Mouse (Mus musculus): ENCODE data around the gene Mturn. TPM values are rescaled to one million over a fixed set of nuclear protein-coding genes. Genes with fewer than 3 reads are reported as not detected.

Mturn gene
- polyA plus RNA-seq, 2 experiments = 0.47 to 0.75 TPM

- no peak for ATAC-seq (ENCODE audit: insufficient read depth)
- H3K9me3 ChIP-seq (ENCODE audit: control insufficient read depth, low read length) = no peaks in the 10 kb centered on the region
- no peak overlapping the region for H3K4me3 ChIP-seq (ENCODE audit: insufficient read depth in 1 of 2, low read depth in 2 of 2, low read length in 2 of 2)
- peaks cover 0 to 5% of the 10 kb centered on the region in 2 experiments; a peak in 2 of 4 replicates for H3K4me1 ChIP-seq (replicated peaks; ENCODE audit: control insufficient read depth in 2 of 2, insufficient read depth in 2 of 2, low read length in 1 of 2)
- no peak overlapping the region for H3K4me2 ChIP-seq (ENCODE audit: low read depth)
- peaks cover 9% of the 10 kb centered on the region for H3K27me3 ChIP-seq (ENCODE audit: control insufficient read depth, insufficient read depth, low read length)
- H3K27ac ChIP-seq = no peak overlapping the region
- WGBS (ENCODE audit: insufficient replicate concordance) = 21% methylated on average over 14 of the region's 14 CpGs
- no peaks in the 10 kb centered on the region for H3K36me3 ChIP-seq (replicated peaks; ENCODE audit: control insufficient read depth, insufficient read depth, low read depth)
- TF ChIP-seq EP300 (IDR thresholded peaks at IDR 0.05; ENCODE audit: low read depth) = no peak
- H3K9ac ChIP-seq (replicated peaks) = no peak overlapping the region
- DNase-seq (ENCODE audit: low read depth in 3 of 3, low spot score in 3 of 3) = no peak
Observed at GRCm38 (mm10) chr6:54703633-54704538, 22.5 kb downstream of the Mturn start.

- no peak for ATAC-seq (ENCODE audit: insufficient read depth)
Observed at GRCm38 (mm10) chr6:54704539-54704845, 23.1 kb downstream of the Mturn start.

GRCm38 (mm10) chr6:54704847-54705246 is 23.4 kb downstream of the Mturn start:
- 25% methylated on average over 5 of the region's 5 CpGs for WGBS (ENCODE audit: insufficient replicate concordance)
- ATAC-seq (ENCODE audit: insufficient read depth) (no peak), DNase-seq (ENCODE audit: low read depth in 3 of 3, low spot score in 3 of 3) (no peak)
- Histone ChIP-seq H3K36me3 (replicated peaks; ENCODE audit: control insufficient read depth, insufficient read depth, low read depth) (no peaks in the 10 kb centered on the region), H3K27me3 (ENCODE audit: control insufficient read depth, insufficient read depth, low read length) (peaks cover 9% of the 10 kb centered on the region), H3K4me2 (ENCODE audit: low read depth) (no peak overlapping the region), H3K9me3 (ENCODE audit: control insufficient read depth, low read length) (no peaks in the 10 kb centered on the region), H3K4me1 (replicated peaks; ENCODE audit: control insufficient read depth in 2 of 2, insufficient read depth in 2 of 2, low read length in 1 of 2) (peaks cover 0 to 5% of the 10 kb centered on the region in 2 experiments; a peak in 2 of 4 replicates), H3K27ac (no peak overlapping the region), H3K9ac (replicated peaks) (no peak overlapping the region), H3K4me3 (ENCODE audit: insufficient read depth in 1 of 2, low read depth in 2 of 2, low read length in 2 of 2) (no peak overlapping the region)
- TF ChIP-seq CTCF (IDR thresholded peaks at IDR 0.05; ENCODE audit: low read depth) (no peak), EP300 (IDR thresholded peaks at IDR 0.05; ENCODE audit: low read depth) (no peak)

More at GRCm38 (mm10) chr6:54704539-54704845, 23.1 kb downstream of the Mturn start:
- Histone ChIP-seq H3K4me1 (replicated peaks; ENCODE audit: control insufficient read depth in 2 of 2, insufficient read depth in 2 of 2, low read length in 1 of 2) (peaks cover 0 to 5% of the 10 kb centered on the region in 2 experiments; a peak in 2 of 4 replicates), H3K9ac (replicated peaks) (no peak overlapping the region), H3K27me3 (ENCODE audit: control insufficient read depth, insufficient read depth, low read length) (peaks cover 9% of the 10 kb centered on the region), H3K4me2 (ENCODE audit: low read depth) (no peak overlapping the region), H3K36me3 (replicated peaks; ENCODE audit: control insufficient read depth, insufficient read depth, low read depth) (no peaks in the 10 kb centered on the region), H3K4me3 (ENCODE audit: insufficient read depth in 1 of 2, low read depth in 2 of 2, low read length in 2 of 2) (no peak overlapping the region), H3K9me3 (ENCODE audit: control insufficient read depth, low read length) (no peaks in the 10 kb centered on the region), H3K27ac (no peak overlapping the region)
- no peak for DNase-seq (ENCODE audit: low read depth in 3 of 3, low spot score in 3 of 3)
- TF ChIP-seq EP300 (IDR thresholded peaks at IDR 0.05; ENCODE audit: low read depth) = no peak
- no peak for TF ChIP-seq CTCF (IDR thresholded peaks at IDR 0.05; ENCODE audit: low read depth)
- 24% methylated on average over 6 of the region's 6 CpGs for WGBS (ENCODE audit: insufficient replicate concordance)

- peaks cover 0 to 5% of the 10 kb centered on the region in 2 experiments; a peak in 2 of 4 replicates for H3K4me1 ChIP-seq (replicated peaks; ENCODE audit: control insufficient read depth in 2 of 2, insufficient read depth in 2 of 2, low read length in 1 of 2)
- no peak overlapping the region for H3K9ac ChIP-seq (replicated peaks)
- H3K36me3 ChIP-seq (replicated peaks; ENCODE audit: control insufficient read depth, insufficient read depth, low read depth) = no peaks in the 10 kb centered on the region
- no peak overlapping the region for H3K4me3 ChIP-seq (ENCODE audit: insufficient read depth in 1 of 2, low read depth in 2 of 2, low read length in 2 of 2)
- no peak overlapping the region for H3K27ac ChIP-seq
- ATAC-seq (ENCODE audit: insufficient read depth) = peak; percentile 66; the same call in 1 of the 2 replicates
- DNase-seq (ENCODE audit: low read depth in 3 of 3, low spot score in 3 of 3) = no peak
- peak overlapping the region; percentile 38; the same call in 1 of the 2 replicates for H3K4me2 ChIP-seq (ENCODE audit: low read depth)
- WGBS (ENCODE audit: insufficient replicate concordance) = 11% methylated on average over 11 of the region's 11 CpGs
- TF ChIP-seq EP300 (IDR thresholded peaks at IDR 0.05; ENCODE audit: low read depth) = no peak
- TF ChIP-seq CTCF (IDR thresholded peaks at IDR 0.05; ENCODE audit: low read depth) = peak; percentile 43; the same call in 1 of the 2 replicates
- H3K27me3 ChIP-seq (ENCODE audit: control insufficient read depth, insufficient read depth, low read length) = peaks cover 9% of the 10 kb centered on the region
- H3K9me3 ChIP-seq (ENCODE audit: control insufficient read depth, low read length) = no peaks in the 10 kb centered on the region
Observed at GRCm38 (mm10) chr6:54705387-54705909, 24.0 kb downstream of the Mturn start.

GRCm38 (mm10) chr6:54706099-54706498 is 24.7 kb downstream of the Mturn start:
- no peak overlapping the region for H3K4me3 ChIP-seq (ENCODE audit: insufficient read depth in 1 of 2, low read depth in 2 of 2, low read length in 2 of 2)
- no peaks in the 10 kb centered on the region for H3K36me3 ChIP-seq (replicated peaks; ENCODE audit: control insufficient read depth, insufficient read depth, low read depth)
- 48% methylated on average over 2 of the region's 2 CpGs for WGBS (ENCODE audit: insufficient replicate concordance)
- peaks cover 0 to 5% of the 10 kb centered on the region in 2 experiments; a peak in 2 of 4 replicates for H3K4me1 ChIP-seq (replicated peaks; ENCODE audit: control insufficient read depth in 2 of 2, insufficient read depth in 2 of 2, low read length in 1 of 2)
- ATAC-seq (ENCODE audit: insufficient read depth) = no peak
- no peak for TF ChIP-seq EP300 (IDR thresholded peaks at IDR 0.05; ENCODE audit: low read depth)
- no peak for TF ChIP-seq CTCF (IDR thresholded peaks at IDR 0.05; ENCODE audit: low read depth)
- no peak overlapping the region for H3K27ac ChIP-seq
- no peak overlapping the region for H3K9ac ChIP-seq (replicated peaks)
- DNase-seq (ENCODE audit: low read depth in 3 of 3, low spot score in 3 of 3) = no peak
- H3K27me3 ChIP-seq (ENCODE audit: control insufficient read depth, insufficient read depth, low read length) = peaks cover 9% of the 10 kb centered on the region
- no peak overlapping the region for H3K4me2 ChIP-seq (ENCODE audit: low read depth)
- H3K9me3 ChIP-seq (ENCODE audit: control insufficient read depth, low read length) = no peaks in the 10 kb centered on the region
